Mouse (Mus musculus): ENCODE measurements at regions not wholly inside any gene's neighbourhood (a gene's known extent, or its start where the extent isn't known, plus 50 kb on each side); places are given as distances from the start of the nearest gene placed in this dataset.

DNA sequence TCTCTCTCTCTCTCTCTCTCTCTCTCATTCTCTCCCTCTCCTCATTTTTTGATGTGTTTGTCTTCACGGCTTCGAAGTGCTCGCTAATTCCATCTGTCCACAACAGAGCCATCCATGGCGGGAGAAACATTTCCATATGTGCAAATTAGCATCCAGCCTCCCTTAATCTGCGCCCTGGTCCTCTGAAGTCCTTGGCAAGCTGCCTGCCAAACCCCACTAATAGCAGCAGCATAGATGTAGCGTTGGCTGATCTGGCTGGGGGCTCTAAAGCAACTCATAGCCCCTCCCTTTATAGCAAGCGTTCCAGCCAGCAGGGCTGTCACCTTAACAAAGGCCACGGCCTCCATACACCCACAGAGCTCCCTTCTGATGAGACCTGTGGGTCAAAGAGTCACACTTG lies 272.3 kb upstream of the 3110018I06Rik start:
- no peak overlapping the region for H3K4me3 ChIP-seq (replicated peaks; ENCODE audit: low read length)
- peak; percentile 76 for ATAC-seq
- no peak overlapping the region for H3K27ac ChIP-seq (ENCODE audit: low read length)
- peaks cover 7% of the 10 kb centered on the region for H3K4me1 ChIP-seq (replicated peaks; ENCODE audit: control insufficient read depth, insufficient read depth, low read length)
- H3K9me3 ChIP-seq (ENCODE audit: control insufficient read depth, low read length), result no peaks in the 10 kb centered on the region
- no peaks in the 10 kb centered on the region for H3K27me3 ChIP-seq (replicated peaks; ENCODE audit: control insufficient read depth, insufficient read depth, low read length)
- no peaks in the 10 kb centered on the region for H3K36me3 ChIP-seq (ENCODE audit: control insufficient read depth, insufficient read depth)
- H3K4me2 ChIP-seq (ENCODE audit: low read length), result no peak overlapping the region
- WGBS, result 8% methylated on average over 8 of the region's 8 CpGs
- H3K9ac ChIP-seq (replicated peaks; ENCODE audit: low read depth, low read length), result no peak overlapping the region

DNA sequence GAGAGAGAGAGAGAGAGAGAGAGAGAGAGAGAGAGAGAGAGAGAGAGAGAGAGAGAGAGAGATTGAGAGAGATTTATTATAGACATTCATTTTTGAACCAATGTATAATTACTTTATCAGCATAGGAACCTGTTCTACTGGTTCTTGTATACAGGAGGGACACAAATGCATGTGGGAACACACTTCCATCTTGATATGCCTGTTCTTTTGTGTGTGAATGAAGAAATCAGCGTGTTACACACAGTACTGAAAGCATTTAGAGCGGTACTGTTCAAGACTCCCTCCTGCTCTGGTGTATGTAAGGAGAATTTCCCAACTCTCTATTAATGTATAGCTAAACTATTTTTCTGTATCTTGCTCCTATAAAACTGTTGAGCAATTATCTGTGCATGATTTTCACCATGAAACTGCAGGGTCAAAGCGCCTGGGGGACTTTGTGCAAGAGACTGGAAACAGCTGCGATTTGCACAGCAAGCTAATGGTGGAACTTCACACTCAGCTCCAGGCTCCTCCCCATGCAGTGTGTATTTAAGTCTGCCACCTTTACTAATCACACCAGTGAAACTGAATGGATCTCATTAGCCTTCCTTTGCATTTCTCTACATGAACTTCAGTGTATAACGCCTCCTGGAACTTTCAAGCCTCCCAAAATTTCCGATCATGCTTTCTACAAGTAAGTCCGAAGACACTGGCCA lies 267.0 kb upstream of the 3110018I06Rik start:
- H3K9me3 ChIP-seq (ENCODE audit: control insufficient read depth, low read length), result no peaks in the 10 kb centered on the region
- no peak for ATAC-seq

DNA sequence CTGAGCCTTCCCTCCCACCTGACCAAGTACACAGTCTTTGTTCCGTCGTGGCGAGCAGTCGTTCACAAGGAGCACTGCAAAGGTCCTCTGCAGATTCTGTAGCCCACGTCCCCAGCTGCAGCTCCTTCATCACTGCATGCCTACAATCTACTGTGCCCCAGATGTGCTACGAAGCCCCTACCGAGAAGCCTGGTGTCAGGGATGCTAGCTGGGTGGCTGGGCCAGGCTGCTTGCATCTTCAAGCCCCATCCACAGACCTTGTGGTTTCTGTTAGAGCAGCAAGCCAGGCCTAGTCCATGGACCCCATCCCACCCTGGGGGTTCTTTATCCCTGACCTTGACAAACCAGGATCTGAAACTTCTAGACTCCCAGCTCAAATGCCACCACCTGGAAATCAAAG lies 266.3 kb upstream of the 3110018I06Rik start:
- peaks cover 2% of the 10 kb centered on the region; the same call in 1 of the 2 replicates for H3K9me3 ChIP-seq (ENCODE audit: control insufficient read depth, low read length)
- no peak overlapping the region for H3K4me2 ChIP-seq (ENCODE audit: low read length)
- no peaks in the 10 kb centered on the region for H3K36me3 ChIP-seq (ENCODE audit: control insufficient read depth, insufficient read depth)
- H3K9ac ChIP-seq (replicated peaks; ENCODE audit: low read depth, low read length), result no peak overlapping the region
- H3K27me3 ChIP-seq (replicated peaks; ENCODE audit: control insufficient read depth, insufficient read depth, low read length), result no peaks in the 10 kb centered on the region
- 77% methylated on average over 7 of the region's 7 CpGs for WGBS
- no peak overlapping the region for H3K27ac ChIP-seq (ENCODE audit: low read length)
- ATAC-seq, result no peak
- no peak overlapping the region for H3K4me3 ChIP-seq (replicated peaks; ENCODE audit: low read length)
- 0 out of 2 replicates have a peak, but pooled peaks cover 2% of the 10 kb centered on the region for H3K4me1 ChIP-seq (replicated peaks; ENCODE audit: control insufficient read depth, insufficient read depth, low read length)

More for the DNA sequence above, 267.0 kb upstream of the 3110018I06Rik start:
- Histone ChIP-seq H3K4me3 (replicated peaks; ENCODE audit: low read length) (no peak overlapping the region), H3K9ac (replicated peaks; ENCODE audit: low read depth, low read length) (no peak overlapping the region), H3K4me1 (replicated peaks; ENCODE audit: control insufficient read depth, insufficient read depth, low read length) (peaks cover 3% of the 10 kb centered on the region; the same call in 1 of the 2 replicates), H3K4me2 (ENCODE audit: low read length) (no peak overlapping the region), H3K27ac (ENCODE audit: low read length) (no peak overlapping the region), H3K27me3 (replicated peaks; ENCODE audit: control insufficient read depth, insufficient read depth, low read length) (no peaks in the 10 kb centered on the region), H3K36me3 (ENCODE audit: control insufficient read depth, insufficient read depth) (no peaks in the 10 kb centered on the region)
- WGBS, result 77% methylated on average over 7 of the region's 7 CpGs

DNA sequence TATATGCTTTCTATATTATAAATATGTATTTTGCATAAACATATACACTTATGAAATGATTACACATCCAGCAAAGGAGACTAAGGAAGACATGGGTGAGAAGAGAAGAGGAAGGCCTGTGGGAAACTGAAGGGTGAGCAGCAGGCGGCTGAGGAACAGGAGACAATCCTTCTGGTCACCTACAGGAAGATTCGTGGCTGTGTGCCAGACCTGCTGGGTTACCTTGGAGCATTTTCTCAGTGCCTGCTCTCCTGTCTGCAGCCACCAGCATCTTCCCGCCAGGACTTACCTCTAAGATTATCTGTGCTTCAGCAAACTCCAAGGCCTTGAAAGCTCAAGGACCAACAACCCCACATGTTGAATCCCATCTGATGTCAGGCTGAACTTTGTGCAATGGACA lies 258.3 kb upstream of the 3110018I06Rik start:
- no peak for ATAC-seq

DNA sequence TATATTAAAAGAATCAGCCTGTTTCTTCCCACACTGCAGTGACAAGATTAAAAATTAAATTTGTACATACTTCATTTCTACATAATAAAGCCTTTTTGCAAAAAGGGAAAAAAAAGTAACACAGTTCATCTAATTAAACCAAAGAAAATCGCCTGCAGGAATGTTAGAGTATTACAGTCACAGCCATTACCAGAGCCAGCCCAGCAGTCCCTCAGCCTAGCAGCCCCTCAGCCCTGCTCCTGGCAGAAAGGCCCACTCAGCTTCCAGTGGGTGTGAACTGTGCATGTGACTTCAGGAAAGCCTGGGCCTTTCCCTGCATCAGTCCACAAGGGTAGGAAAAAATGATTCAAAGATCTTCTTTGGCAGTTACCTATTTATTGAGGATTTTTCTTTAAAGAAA lies 256.8 kb upstream of the 3110018I06Rik start:
- Histone ChIP-seq H3K9ac (replicated peaks; ENCODE audit: low read depth, low read length) (no peak overlapping the region), H3K4me3 (replicated peaks; ENCODE audit: low read length) (no peak overlapping the region), H3K27ac (ENCODE audit: low read length) (no peak overlapping the region), H3K27me3 (replicated peaks; ENCODE audit: control insufficient read depth, insufficient read depth, low read length) (no peaks in the 10 kb centered on the region), H3K36me3 (ENCODE audit: control insufficient read depth, insufficient read depth) (no peaks in the 10 kb centered on the region), H3K4me1 (replicated peaks; ENCODE audit: control insufficient read depth, insufficient read depth, low read length) (no peaks in the 10 kb centered on the region), H3K4me2 (ENCODE audit: low read length) (no peak overlapping the region), H3K9me3 (ENCODE audit: control insufficient read depth, low read length) (peaks cover 4% of the 10 kb centered on the region; the same call in 1 of the 2 replicates)
- 33% methylated on average over 1 of the region's 1 CpGs for WGBS
- no peak for ATAC-seq

More for the DNA sequence above, 258.3 kb upstream of the 3110018I06Rik start:
- Histone ChIP-seq H3K27me3 (replicated peaks; ENCODE audit: control insufficient read depth, insufficient read depth, low read length) (no peaks in the 10 kb centered on the region), H3K4me2 (ENCODE audit: low read length) (no peak overlapping the region), H3K4me3 (replicated peaks; ENCODE audit: low read length) (no peak overlapping the region), H3K9ac (replicated peaks; ENCODE audit: low read depth, low read length) (no peak overlapping the region), H3K36me3 (ENCODE audit: control insufficient read depth, insufficient read depth) (no peaks in the 10 kb centered on the region), H3K9me3 (ENCODE audit: control insufficient read depth, low read length) (peaks cover 4% of the 10 kb centered on the region; the same call in 1 of the 2 replicates), H3K27ac (ENCODE audit: low read length) (no peak overlapping the region), H3K4me1 (replicated peaks; ENCODE audit: control insufficient read depth, insufficient read depth, low read length) (no peaks in the 10 kb centered on the region)
- 75% methylated on average over 3 of the region's 3 CpGs for WGBS

DNA sequence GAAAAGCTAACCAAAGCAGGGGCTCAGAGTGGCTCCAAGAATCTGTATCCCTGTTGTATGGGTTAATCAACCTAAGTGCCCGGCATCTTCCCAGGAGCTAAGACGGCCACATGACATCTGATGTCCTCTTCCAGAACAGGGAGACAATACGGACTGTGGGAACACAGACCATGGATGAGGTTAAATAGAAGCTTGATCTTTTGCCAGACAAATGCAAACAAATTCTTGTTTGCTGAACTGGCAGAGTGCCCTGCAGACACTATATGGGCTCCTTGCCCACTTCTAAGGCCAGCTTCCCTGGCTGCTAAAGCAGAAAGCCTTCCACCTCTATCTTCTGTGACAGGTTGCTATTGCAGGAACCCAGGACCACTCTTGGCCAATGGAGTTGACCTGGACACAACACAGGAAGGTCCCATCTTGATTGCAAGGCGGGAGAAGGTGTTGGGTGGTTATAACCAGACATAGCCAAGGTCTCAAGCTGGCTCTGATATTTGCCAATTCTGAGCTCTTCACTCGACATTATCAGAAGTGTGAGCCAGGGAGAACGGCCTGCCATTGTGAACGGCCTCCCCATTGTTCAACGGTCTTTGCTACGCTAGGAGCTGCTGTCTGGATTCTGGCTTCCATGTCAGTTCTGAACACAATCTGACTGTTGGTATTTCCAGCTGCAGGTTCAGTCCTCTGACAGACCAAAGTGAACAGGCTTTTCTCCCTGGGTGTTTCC lies 237.5 kb upstream of the 3110018I06Rik start:
- Histone ChIP-seq H3K4me1 (replicated peaks; ENCODE audit: control insufficient read depth, insufficient read depth, low read length) (peaks cover 12% of the 10 kb centered on the region), H3K4me2 (ENCODE audit: low read length) (no peak overlapping the region), H3K36me3 (ENCODE audit: control insufficient read depth, insufficient read depth) (no peaks in the 10 kb centered on the region), H3K27ac (ENCODE audit: low read length) (no peak overlapping the region), H3K27me3 (replicated peaks; ENCODE audit: control insufficient read depth, insufficient read depth, low read length) (no peaks in the 10 kb centered on the region), H3K4me3 (replicated peaks; ENCODE audit: low read length) (no peak overlapping the region), H3K9ac (replicated peaks; ENCODE audit: low read depth, low read length) (no peak overlapping the region), H3K9me3 (ENCODE audit: control insufficient read depth, low read length) (no peaks in the 10 kb centered on the region)
- no peak for ATAC-seq
- 35% methylated on average over 9 of the region's 9 CpGs for WGBS

DNA sequence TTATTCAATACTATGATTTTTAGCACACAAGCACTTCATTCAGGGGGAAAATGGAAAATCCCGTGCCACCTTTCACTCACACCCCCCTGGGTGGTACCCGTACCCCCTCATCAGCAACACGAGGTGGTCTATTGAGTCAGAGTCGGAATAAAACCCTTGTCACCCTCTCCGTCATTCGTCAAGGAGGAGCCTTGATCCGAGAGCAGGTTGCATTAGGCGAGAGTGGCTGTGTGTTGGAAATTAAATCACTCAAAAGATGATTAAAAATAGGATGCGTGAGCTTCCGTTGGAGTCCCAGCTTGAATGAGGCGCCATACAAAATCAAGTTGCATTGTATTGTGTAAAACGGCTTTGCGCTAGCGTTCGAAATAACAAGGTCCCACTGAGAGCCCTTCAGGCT lies 236.5 kb upstream of the 3110018I06Rik start:
- Histone ChIP-seq H3K27me3 (replicated peaks; ENCODE audit: control insufficient read depth, insufficient read depth, low read length) (no peaks in the 10 kb centered on the region), H3K36me3 (ENCODE audit: control insufficient read depth, insufficient read depth) (no peaks in the 10 kb centered on the region), H3K27ac (ENCODE audit: low read length) (no peak overlapping the region), H3K4me3 (replicated peaks; ENCODE audit: low read length) (no peak overlapping the region), H3K4me2 (ENCODE audit: low read length) (no peak overlapping the region), H3K9me3 (ENCODE audit: control insufficient read depth, low read length) (no peaks in the 10 kb centered on the region), H3K4me1 (replicated peaks; ENCODE audit: control insufficient read depth, insufficient read depth, low read length) (peaks cover 12% of the 10 kb centered on the region), H3K9ac (replicated peaks; ENCODE audit: low read depth, low read length) (0 out of 2 replicates have a peak overlapping the region, but pooled peaks have one; percentile 4)
- no peak for ATAC-seq
- 17% methylated on average over 15 of the region's 15 CpGs for WGBS

DNA sequence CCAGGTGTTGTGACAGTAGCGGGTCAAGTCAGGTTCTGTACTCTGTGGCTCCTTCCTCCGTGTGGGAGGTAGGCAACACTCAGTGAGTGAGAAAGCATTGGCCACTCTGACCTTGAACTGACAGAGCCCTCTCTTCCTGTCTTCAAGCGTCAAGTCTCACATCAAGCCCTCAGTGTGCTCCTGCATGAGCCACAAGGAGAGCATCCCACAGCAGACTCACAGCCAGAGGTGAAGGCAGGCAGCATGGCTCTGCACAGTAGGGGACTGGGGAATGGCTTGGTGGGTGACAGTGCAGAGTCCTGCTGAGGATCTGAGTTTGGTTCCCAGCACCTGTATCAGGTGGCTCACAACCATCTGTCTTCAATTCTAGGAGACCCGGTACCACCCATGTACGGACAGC lies 226.4 kb upstream of the 3110018I06Rik start:
- H3K27ac ChIP-seq (ENCODE audit: low read length), result peak overlapping the region; percentile 39
- H3K9ac ChIP-seq (replicated peaks; ENCODE audit: low read depth, low read length), result no peak overlapping the region
- 95% methylated on average over 5 of the region's 5 CpGs for WGBS
- H3K9me3 ChIP-seq (ENCODE audit: control insufficient read depth, low read length), result no peaks in the 10 kb centered on the region
- ATAC-seq, result no peak
- no peaks in the 10 kb centered on the region for H3K36me3 ChIP-seq (ENCODE audit: control insufficient read depth, insufficient read depth)
- no peak overlapping the region for H3K4me3 ChIP-seq (replicated peaks; ENCODE audit: low read length)
- no peak overlapping the region for H3K4me2 ChIP-seq (ENCODE audit: low read length)
- H3K4me1 ChIP-seq (replicated peaks; ENCODE audit: control insufficient read depth, insufficient read depth, low read length), result peaks cover 10% of the 10 kb centered on the region; the same call in 1 of the 2 replicates
- H3K27me3 ChIP-seq (replicated peaks; ENCODE audit: control insufficient read depth, insufficient read depth, low read length), result no peaks in the 10 kb centered on the region

DNA sequence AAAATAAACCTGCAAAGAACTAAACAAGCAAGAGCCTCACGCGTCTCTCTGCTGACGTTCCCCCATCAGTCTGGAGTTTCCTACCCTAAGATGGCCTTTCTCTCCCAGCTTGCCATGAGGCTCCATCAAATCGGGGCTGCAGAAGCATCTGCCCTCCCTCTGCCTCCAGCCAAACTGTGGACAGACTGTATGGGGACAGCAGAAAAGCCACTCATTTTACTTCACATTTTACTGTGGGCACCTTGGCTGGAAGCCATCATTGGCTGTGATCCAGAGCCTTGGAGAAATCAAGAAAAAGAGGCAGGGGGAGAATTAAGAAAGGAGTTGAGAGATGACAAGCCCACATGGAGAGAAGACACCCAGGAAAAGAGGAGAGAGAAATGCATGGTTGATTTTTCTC lies 225.9 kb upstream of the 3110018I06Rik start:
- ATAC-seq, result no peak
- H3K4me2 ChIP-seq (ENCODE audit: low read length), result no peak overlapping the region
- H3K4me3 ChIP-seq (replicated peaks; ENCODE audit: low read length), result no peak overlapping the region
- peak overlapping the region; percentile 39 for H3K27ac ChIP-seq (ENCODE audit: low read length)
- H3K9me3 ChIP-seq (ENCODE audit: control insufficient read depth, low read length), result no peaks in the 10 kb centered on the region
- WGBS, result 45% methylated on average over 4 of the region's 4 CpGs
- no peak overlapping the region for H3K9ac ChIP-seq (replicated peaks; ENCODE audit: low read depth, low read length)
- H3K27me3 ChIP-seq (replicated peaks; ENCODE audit: control insufficient read depth, insufficient read depth, low read length), result no peaks in the 10 kb centered on the region
- peaks cover 10% of the 10 kb centered on the region; the same call in 1 of the 2 replicates for H3K4me1 ChIP-seq (replicated peaks; ENCODE audit: control insufficient read depth, insufficient read depth, low read length)
- no peaks in the 10 kb centered on the region for H3K36me3 ChIP-seq (ENCODE audit: control insufficient read depth, insufficient read depth)

Data from forebrain, embryonic 16.5 days (tissue).